In the genomic region with DNA sequence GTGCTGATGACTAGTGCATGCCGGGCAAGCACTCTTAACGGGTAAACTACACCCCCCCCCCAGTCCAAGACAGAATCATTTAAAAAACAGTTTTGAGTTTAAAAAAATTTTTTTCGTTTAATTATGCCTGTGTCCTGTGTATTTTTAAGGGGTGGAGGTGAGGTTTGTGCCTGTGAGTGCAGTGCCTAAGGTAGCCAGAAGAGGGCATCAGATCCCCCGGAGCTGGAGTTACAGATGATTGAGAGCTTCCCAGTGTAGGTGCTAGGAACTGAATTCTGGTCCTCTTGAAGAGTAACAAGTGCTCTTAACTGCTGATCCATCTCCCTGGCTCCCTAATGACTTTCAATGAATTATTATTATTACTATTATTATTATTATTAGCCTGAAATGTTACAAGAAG, we compare ENCODE assay signal across 19 mouse cellular contexts. TPM values are rescaled to one million over a fixed set of nuclear protein-coding genes. Genes with fewer than 3 reads are reported as not detected.
DNase-seq lines count a peak whose midpoint lies in the region; ATAC-seq and TF ChIP-seq lines count a peak whose summit lies in the region.
"Had no signal": no experiment of that assay in that cellular context is flagged by ENCODE, and none has a peak within 500 bp of the region (broad histone marks: within the 10 kb centered on the region; RNA-seq: fewer than 3 reads in every experiment).

No protein-coding gene starts in this region.

- 89% methylated on average over 4 of the region's 4 CpGs for WGBS in limb, embryonic 15.5 days
- WGBS in limb, embryonic 10.5 days: 91% methylated on average over 4 of the region's 4 CpGs

- H3K36me3 ChIP-seq in limb, embryonic 15.5 days: peaks cover 15% of the 10 kb centered on the region
- peaks cover 23% of the 10 kb centered on the region for H3K36me3 ChIP-seq in limb, embryonic 10.5 days
- peaks cover 21% of the 10 kb centered on the region for H3K36me3 ChIP-seq in E14TG2a.4 (ENCODE audit: insufficient read depth, low read length)

- H3K9ac ChIP-seq in limb, embryonic 15.5 days: no peak overlapping the region
- H3K9ac ChIP-seq: liver, embryonic 15.5 days had no signal

- 0 out of 2 replicates have a peak overlapping the region, but pooled peaks have one; percentile 39 for H3K27ac ChIP-seq in limb, embryonic 15.5 days
- H3K27ac ChIP-seq in limb, embryonic 10.5 days: no peak overlapping the region
- H3K27ac ChIP-seq: liver, embryonic 15.5 days had no signal

- no peak for ATAC-seq in CD4-positive, CD25-positive, alpha-beta regulatory T cell, adult 4 months
- no peak for ATAC-seq in limb, embryonic 15.5 days (ENCODE audit: insufficient number of reproducible peaks, low FRiP score, low TSS enrichment, low read depth)
- 0 out of 2 replicates have a peak, but pooled peaks have one; percentile 50 for ATAC-seq in erythroblast, adult 5-6 weeks (replicated peaks; ENCODE audit: low FRiP score, poor library complexity, severe bottlenecking)
- ATAC-seq: inflammation-experienced regulatory T-cells, adult 6 months had no signal

- H3K4me2 ChIP-seq in limb, embryonic 15.5 days: no peak overlapping the region
- H3K4me2 ChIP-seq: liver, embryonic 15.5 days had no signal

- H3K4me1 ChIP-seq in limb, embryonic 15.5 days: no peaks in the 10 kb centered on the region
- H3K4me1 ChIP-seq in limb, embryonic 10.5 days: no peaks in the 10 kb centered on the region
- peaks cover 20% of the 10 kb centered on the region for H3K4me1 ChIP-seq in E14TG2a.4 (replicated peaks; ENCODE audit: low read depth, low read length)

- H3K4me3 ChIP-seq in limb, embryonic 15.5 days: no peak overlapping the region
- no peak overlapping the region for H3K4me3 ChIP-seq in limb, embryonic 10.5 days
- H3K4me3 ChIP-seq in E14TG2a.4 (replicated peaks; ENCODE audit: low read length): no peak overlapping the region
- H3K4me3 ChIP-seq: erythroblast, embryonic 14.5 days; liver, embryonic 15.5 days had no signal

- peak; percentile 73 for TF ChIP-seq CTCF in E14TG2a.4 (conservative IDR thresholded peaks at IDR 0.05; ENCODE audit: low read length)

- H3K27me3 ChIP-seq in limb, embryonic 15.5 days: no peaks in the 10 kb centered on the region
- H3K27me3 ChIP-seq in limb, embryonic 10.5 days (ENCODE audit: low read depth, poor library complexity, severe bottlenecking): no peaks in the 10 kb centered on the region
- no peaks in the 10 kb centered on the region for H3K27me3 ChIP-seq in E14TG2a.4 (ENCODE audit: insufficient read depth, low read length)
- H3K27me3 ChIP-seq: liver, embryonic 15.5 days had no signal

- peak; percentile 38 for DNase-seq in CD4-positive, CD25-positive, alpha-beta regulatory T cell, adult 2 months (ENCODE audit: low read depth, low spot score)
- no peak for DNase-seq in limb, embryonic 10.5 days (ENCODE audit: low spot score)
- DNase-seq in embryo, embryonic 10.5 days (ENCODE audit: low spot score): no peak
- no peak for DNase-seq in spleen, adult 18-20 months
- DNase-seq: adrenal gland, postnatal 14 days; heart, postnatal 10 days; kidney, postnatal 14 days had no signal

- no peaks in the 10 kb centered on the region for H3K9me3 ChIP-seq in limb, embryonic 15.5 days
- no peaks in the 10 kb centered on the region for H3K9me3 ChIP-seq in limb, embryonic 10.5 days (replicated peaks)
- H3K9me3 ChIP-seq in E14TG2a.4 (ENCODE audit: low read length): no peaks in the 10 kb centered on the region
- H3K9me3 ChIP-seq: liver, embryonic 15.5 days had no signal

RNA-seq across cellular contexts. Expression of a gene that starts 16.7 kb away (rescaled TPM):
- polyA plus RNA-seq in CD4-positive, CD25-positive, alpha-beta regulatory T cell, adult 4 months (2017; shearing (Covaris generic)): 10 to 100 TPM; 52.8 to 77.1 TPM
- 2.0 and 7.8 TPM in 2 replicates for polyA plus RNA-seq in limb, embryonic 15.5 days (2015; fragmentation: Nextera tagmentation; extraction: Ambion mirVana)
- polyA plus RNA-seq in limb, embryonic 10.5 days (2016; fragmentation: Nextera tagmentation; extraction: Ambion mirVana): 14.7 and 16.1 TPM in 2 replicates
- total RNA-seq in erythroblast, adult 5-6 weeks (2015; ENCODE audit: low replicate concordance): 2.3 and 13.4 TPM in 2 replicates
- total RNA-seq in erythroblast, adult 5-6 weeks (2017; ENCODE audit: low replicate concordance): 14.7 and 49.6 TPM in 2 replicates

RNA-seq across cellular contexts. Expression of a gene that starts 24.7 kb away (rescaled TPM):
- polyA plus RNA-seq in CD4-positive, CD25-positive, alpha-beta regulatory T cell, adult 4 months (2017; shearing (Covaris generic)): not detected
- polyA plus RNA-seq in limb, embryonic 15.5 days (2015; fragmentation: Nextera tagmentation; extraction: Ambion mirVana): 0.27 TPM in 1 of 2 replicates, not detected in the other
- polyA plus RNA-seq in limb, embryonic 10.5 days (2016; fragmentation: Nextera tagmentation; extraction: Ambion mirVana): not detected in 2 replicates
- not detected in 2 replicates for total RNA-seq in erythroblast, adult 5-6 weeks (2015; ENCODE audit: low replicate concordance)
- total RNA-seq in erythroblast, adult 5-6 weeks (2017; ENCODE audit: low replicate concordance): not detected in 2 replicates
- total RNA-seq: gastrocnemius, postnatal 4 days; heart, postnatal 10 days; left cerebral cortex, adult 18-20 months; megakaryocyte, adult 5-6 weeks; monocyte, adult 5-6 weeks; neutrophil, adult 5-6 weeks had no signal
- polyA plus RNA-seq: erythroblast, embryonic 14.5 days; inflammation-experienced regulatory T-cells, adult 6 months had no signal

RNA-seq across cellular contexts. Expression of a gene that starts 55.6 kb away (rescaled TPM):
- 10 to 100 TPM; 53.7 to 54.3 TPM for polyA plus RNA-seq in CD4-positive, CD25-positive, alpha-beta regulatory T cell, adult 4 months (2017; shearing (Covaris generic))
- polyA plus RNA-seq in limb, embryonic 15.5 days (2015; fragmentation: Nextera tagmentation; extraction: Ambion mirVana): 146 and 152 TPM in 2 replicates
- polyA plus RNA-seq in limb, embryonic 10.5 days (2016; fragmentation: Nextera tagmentation; extraction: Ambion mirVana): 53.3 and 53.6 TPM in 2 replicates
- total RNA-seq in erythroblast, adult 5-6 weeks (2015; ENCODE audit: low replicate concordance): 3.5 and 6.9 TPM in 2 replicates
- 7.7 and 12.3 TPM in 2 replicates for total RNA-seq in erythroblast, adult 5-6 weeks (2017; ENCODE audit: low replicate concordance)
